Mouse (Mus musculus) central nervous system, embryonic 18 days (tissue): Measurements from ENCODE around the gene Zfp969. TPM values are rescaled to one million over a fixed set of nuclear protein-coding genes. Genes with fewer than 3 reads are reported as not detected.

Experiments
- polyA plus RNA-seq: library from polyadenylated mRNA; depleted of rRNA; stranded (reverse); fragments of >200 nt; gene quantifications from 2 replicates; pipeline ENCODE4 v1.2.3, GENCODE M21; 2012; rRNA removed

Zfp969 gene
- polyA plus RNA-seq = not detected in 2 replicates

GRCm38 (mm10) chr2:175703546-175703945 is at the start of gene Zfp969:
Gene Zfp969 (minus strand): TSS chr2:175703646.

GRCm38 (mm10) chr2:175741237-175741636 is 37.8 kb upstream of the Zfp969 start, which contains the start of gene Gm2007:
Gene Gm2007 (plus strand): TSS chr2:175741537.

GRCm38 (mm10) chr2:175643678-175644077 is 59.8 kb downstream of the Zfp969 start, which contains the start of gene Gm11007:
Gene Gm11007 (plus strand): TSS chr2:175643978.

Other genes starting within 250 kb of the Zfp969 start
- gene Zfp965, start 233.7 kb downstream of the Zfp969 start, polyA plus RNA-seq = 4.8 and 5.6 TPM in 2 replicates
- not detected in 2 replicates for gene Gm11007, start 59.7 kb downstream of the Zfp969 start, polyA plus RNA-seq
- not detected in 2 replicates for gene Gm2007, start 37.9 kb upstream of the Zfp969 start, polyA plus RNA-seq
- gene Gm14288, start 97.4 kb upstream of the Zfp969 start, polyA plus RNA-seq = 4.3 and 4.9 TPM in 2 replicates
- gene Gm6710, start 165.6 kb upstream of the Zfp969 start, polyA plus RNA-seq = 11.0 and 12.1 TPM in 2 replicates
- gene Zfp966, start 227.5 kb upstream of the Zfp969 start, polyA plus RNA-seq = 3.9 and 4.3 TPM in 2 replicates